Mouse (Mus musculus) brain, embryonic 14.5 days (tissue): ENCODE results near the gene Ang2.
"Not testable (repeated sequence)": the region's sequence is repeated elsewhere in the genome, so short reads cannot be mapped to it uniquely, and the experiment has no call there.

Source experiments
- CTCF ChIP-seq: fragments of 200-500 bp; IDR thresholded peaks from 2 replicates; pipeline ENCODE4 v1.5.1; 2012; ENCODE audit warnings: inconsistent platforms, mild to moderate bottlenecking, moderate library complexity, borderline replicate concordance; ENCODE audit not compliant: insufficient read depth, insufficient read length; ENCODE audit errors: extremely low read depth
- POLR2A ChIP-seq: fragments of 200-500 bp; IDR thresholded peaks from 2 replicates; pipeline ENCODE4 v1.6.1; 2012; ENCODE audit warnings: mild to moderate bottlenecking, inconsistent platforms, borderline replicate concordance; ENCODE audit not compliant: poor library complexity, insufficient read depth, insufficient read length, severe bottlenecking; ENCODE audit errors: extremely low read depth

DNA sequence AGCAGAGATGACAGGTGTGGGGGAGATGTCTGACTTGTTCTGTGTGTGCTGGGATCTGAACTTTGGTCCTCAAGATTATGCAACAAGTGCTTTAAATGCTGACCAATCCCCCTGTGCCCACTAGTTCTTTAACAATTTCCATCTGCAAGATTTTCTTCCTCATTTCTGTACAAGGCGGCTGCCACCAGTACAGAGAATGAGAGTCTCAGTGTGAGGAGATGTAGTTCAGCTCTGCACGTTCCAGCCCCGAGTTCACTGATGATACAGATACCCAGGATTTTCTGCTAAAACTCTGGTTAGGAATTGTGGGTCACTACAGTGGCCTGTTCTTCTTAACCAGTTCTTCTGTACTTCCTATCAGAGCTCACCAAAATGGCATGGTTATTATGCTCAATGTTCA, 21.1 kb upstream of the Ang2 start:
- not testable (repeated sequence) for TF ChIP-seq CTCF, POLR2A
